Mouse (Mus musculus) cortical plate, adult 2 months (tissue): Measurements from ENCODE around the gene Plekhg6. TPM values are rescaled to one million over a fixed set of nuclear protein-coding genes. Genes with fewer than 3 reads are reported as not detected.

ENCODE experiments used
- H3K27ac ChIP-seq: fragments of 200-500 bp; 2 replicates; pipeline ENCODE4 v1.5.1; 2012; ENCODE audit warnings: low read length, control low read depth, inconsistent platforms; ENCODE audit not compliant: insufficient read depth
- H3K4me1 ChIP-seq: fragments of 200-500 bp; 2 replicates; pipeline ENCODE4 v1.6.1; 2011; ENCODE audit warnings: low read length; ENCODE audit not compliant: control insufficient read depth, insufficient read depth
- H3K4me3 ChIP-seq: fragments of 200-500 bp; 2 replicates; pipeline ENCODE4 v1.5.1; 2011; ENCODE audit warnings: mild to moderate bottlenecking, low read length, control low read depth; ENCODE audit not compliant: insufficient read depth
- CTCF ChIP-seq: fragments of 200-500 bp; IDR thresholded peaks from 2 replicates; pipeline ENCODE4 v1.5.1; 2011; ENCODE audit warnings: mild to moderate bottlenecking, control low read depth, low read length; ENCODE audit not compliant: insufficient read depth; ENCODE audit errors: extremely low read depth
- POLR2A ChIP-seq: fragments of 200-500 bp; IDR thresholded peaks from 2 replicates; pipeline ENCODE4 v1.6.1; 2011; ENCODE audit warnings: mild to moderate bottlenecking, low read length, control low read depth; ENCODE audit not compliant: insufficient read depth; ENCODE audit errors: extremely low read depth
- polyA plus RNA-seq: library from polyadenylated mRNA; depleted of rRNA; stranded (reverse); fragments of >200 nt; gene quantifications from 2 replicates; pipeline ENCODE4 v1.2.3, GENCODE M21; 2012

Gene Plekhg6
- polyA plus RNA-seq, 1 experiment, result 0.23 TPM

DNA sequence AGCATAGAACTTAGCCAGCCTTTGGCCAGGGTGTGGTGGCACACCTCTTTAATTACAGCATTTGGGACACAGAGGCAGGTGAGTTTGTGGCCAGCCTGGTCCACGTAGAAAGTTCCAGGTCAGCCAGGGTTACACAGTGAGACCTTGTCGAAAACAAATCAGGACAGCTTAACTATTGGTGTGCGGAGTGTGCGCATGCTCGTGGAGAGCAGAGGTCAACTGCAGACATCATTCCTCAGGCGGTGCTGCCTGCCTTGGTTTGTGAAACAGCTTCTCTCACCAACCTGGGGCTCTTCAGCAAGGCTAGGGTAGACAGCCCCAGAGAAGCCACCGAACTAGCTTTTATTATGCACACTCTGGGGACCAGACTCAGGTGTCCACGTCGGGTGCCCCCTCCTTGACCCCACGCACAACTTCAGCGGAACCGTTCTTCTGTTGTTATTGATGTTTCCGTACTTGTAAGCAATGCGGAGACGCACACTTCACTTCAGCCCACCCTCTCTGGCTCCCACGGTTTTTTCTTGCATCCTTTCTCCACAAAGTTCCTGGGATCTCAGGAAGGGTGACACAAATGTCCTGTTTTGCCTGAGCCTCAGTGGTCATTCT, 40.0 kb upstream of the Plekhg6 start:
- Histone ChIP-seq H3K4me1 (no peaks in the 10 kb centered on the region), H3K27ac (no peak overlapping the region), H3K4me3 (no peak overlapping the region)
- no peak for TF ChIP-seq POLR2A
- TF ChIP-seq CTCF, result no peak

DNA sequence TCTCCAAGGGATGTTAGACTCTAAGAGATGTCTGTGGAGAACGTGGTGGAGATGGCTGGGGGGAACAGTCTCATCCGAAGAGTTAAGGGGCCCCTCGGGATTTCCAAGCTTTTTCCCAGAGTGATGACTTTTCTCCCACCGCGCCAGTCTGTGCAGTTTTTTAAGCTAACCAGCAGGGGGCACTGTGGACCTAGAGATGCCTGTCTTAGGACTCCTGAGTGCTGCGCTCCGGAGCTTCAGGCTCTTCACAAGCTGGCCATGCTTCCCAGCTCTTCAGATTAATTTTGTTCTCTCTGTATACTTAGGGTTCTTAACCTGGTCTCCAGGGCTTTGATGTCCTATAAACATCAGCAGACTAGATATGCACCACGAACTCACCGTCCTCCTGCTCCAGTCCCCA, 38.2 kb upstream of the Plekhg6 start:
- H3K4me1 ChIP-seq, result no peaks in the 10 kb centered on the region
- no peak overlapping the region for H3K27ac ChIP-seq
- no peak overlapping the region for H3K4me3 ChIP-seq
- no peak for TF ChIP-seq POLR2A
- peak; percentile 90 for TF ChIP-seq CTCF

GRCm38 (mm10) chr6:125413326-125413725, 32.7 kb upstream of the Plekhg6 start:
- TF ChIP-seq CTCF, result no peak
- TF ChIP-seq POLR2A, result no peak
- H3K4me1 ChIP-seq, result no peaks in the 10 kb centered on the region
- no peak overlapping the region for H3K4me3 ChIP-seq
- no peak overlapping the region for H3K27ac ChIP-seq

- no peak overlapping the region for H3K4me3 ChIP-seq
- no peaks in the 10 kb centered on the region for H3K4me1 ChIP-seq
- H3K27ac ChIP-seq, result no peak overlapping the region
- TF ChIP-seq POLR2A, result no peak
- no peak for TF ChIP-seq CTCF
These were observed 31.1 kb upstream of the Plekhg6 start for GRCm38 (mm10) chr6:125411661-125412060.

GRCm38 (mm10) chr6:125410995-125411547, 30.5 kb upstream of the Plekhg6 start:
- H3K4me3 ChIP-seq, result no peak overlapping the region
- no peaks in the 10 kb centered on the region for H3K4me1 ChIP-seq
- no peak for TF ChIP-seq CTCF
- no peak for TF ChIP-seq POLR2A
- H3K27ac ChIP-seq, result no peak overlapping the region

DNA sequence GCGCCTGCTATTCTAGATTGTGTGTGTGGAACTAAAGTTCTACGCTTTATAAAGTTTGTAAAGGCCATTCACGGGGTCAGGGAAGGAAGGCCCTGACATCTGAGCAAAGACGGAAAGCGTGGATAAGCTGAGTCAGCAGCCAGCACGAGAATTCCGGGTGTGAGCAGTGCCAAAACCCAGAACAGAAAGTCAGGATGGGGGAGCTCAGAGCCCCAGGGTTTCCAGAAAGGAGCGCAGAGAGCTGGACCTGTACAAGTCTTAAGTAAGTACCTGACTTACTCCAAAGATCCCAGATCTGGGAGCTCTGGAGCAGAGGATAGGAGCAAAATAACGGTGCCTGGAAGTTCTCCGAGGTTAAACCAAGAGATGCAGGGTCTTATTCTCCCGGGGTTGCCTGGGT, 30.0 kb upstream of the Plekhg6 start:
- no peaks in the 10 kb centered on the region for H3K4me1 ChIP-seq
- H3K27ac ChIP-seq, result no peak overlapping the region
- TF ChIP-seq POLR2A, result no peak
- no peak for TF ChIP-seq CTCF
- H3K4me3 ChIP-seq, result no peak overlapping the region

GRCm38 (mm10) chr6:125407657-125408056, 27.1 kb upstream of the Plekhg6 start:
- H3K4me3 ChIP-seq, result no peak overlapping the region
- TF ChIP-seq CTCF (no peak), POLR2A (no peak)
- H3K27ac ChIP-seq, result no peak overlapping the region
- no peaks in the 10 kb centered on the region for H3K4me1 ChIP-seq

DNA sequence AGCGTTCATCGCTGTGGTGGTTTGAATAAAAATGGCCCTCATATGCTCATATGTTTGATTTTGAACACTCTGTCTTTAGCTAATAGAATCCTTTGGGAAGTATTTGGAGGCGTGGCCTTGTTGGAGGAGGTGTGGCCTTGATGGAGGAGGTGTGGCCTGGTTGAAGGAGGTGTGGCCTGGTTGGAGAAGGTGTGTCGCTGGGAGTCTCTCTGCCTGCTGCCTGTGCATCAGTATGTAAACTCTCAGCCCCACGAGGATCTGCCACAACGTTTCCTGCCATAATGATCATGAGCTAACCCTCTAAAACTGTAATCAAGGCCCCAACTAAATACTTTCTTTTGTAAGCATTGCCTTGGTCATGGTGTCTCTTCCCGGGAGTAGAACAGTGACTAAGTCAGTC, 26.6 kb upstream of the Plekhg6 start:
- TF ChIP-seq CTCF (no peak), POLR2A (no peak)
- Histone ChIP-seq H3K27ac (no peak overlapping the region), H3K4me3 (no peak overlapping the region), H3K4me1 (no peaks in the 10 kb centered on the region)

- TF ChIP-seq CTCF (no peak), POLR2A (no peak)
- no peak overlapping the region for H3K27ac ChIP-seq
- no peak overlapping the region for H3K4me3 ChIP-seq
- H3K4me1 ChIP-seq, result no peaks in the 10 kb centered on the region
These were observed 25.1 kb upstream of the Plekhg6 start for GRCm38 (mm10) chr6:125405461-125406382.
